In genomic region chr7:133066776-133067175, GRCm38 (mm10) we compare ENCODE assay signal across 8 mouse cellular contexts. TPM values are rescaled to one million over a fixed set of nuclear protein-coding genes. Genes with fewer than 3 reads are reported as not detected.
DNase-seq lines count a peak whose midpoint lies in the region; ATAC-seq and TF ChIP-seq lines count a peak whose summit lies in the region.

No protein-coding gene starts in this region.

- no peaks in the 10 kb centered on the region for H3K27me3 ChIP-seq in forebrain, postnatal 0 days (ENCODE audit: insufficient read depth, low read length)

- no peak overlapping the region for H3K4me3 ChIP-seq in forebrain, postnatal 0 days (ENCODE audit: low read depth, low read length)

- 7% methylated on average over 6 of the region's 6 CpGs for WGBS in forebrain, postnatal 0 days

- no peak overlapping the region for H3K9ac ChIP-seq in forebrain, postnatal 0 days

- no peaks in the 10 kb centered on the region for H3K36me3 ChIP-seq in forebrain, postnatal 0 days (ENCODE audit: insufficient read depth)

- H3K9me3 ChIP-seq in forebrain, postnatal 0 days (ENCODE audit: low read length): no peaks in the 10 kb centered on the region

- H3K4me2 ChIP-seq in forebrain, postnatal 0 days (ENCODE audit: low read depth): no peak overlapping the region

- DNase-seq in heart, adult 11 months: peak; percentile 94
- no peak for DNase-seq in heart, adult 9 months (ENCODE audit: low spot score in 2 of 2)
- DNase-seq in brain, adult 2 months (ENCODE audit: low read depth, low spot score): peak; percentile 93
- DNase-seq in forebrain, postnatal 0 days: peak; percentile 70
- peak; percentile 63 to 89 for DNase-seq in left cerebral cortex, postnatal 14 days (ENCODE audit: low spot score in 2 of 2)
- no peak for DNase-seq in embryo, embryonic 10.5 days (ENCODE audit: low spot score)
- no peak for DNase-seq in kidney, adult 9 months

- H3K4me1 ChIP-seq in forebrain, postnatal 0 days (ENCODE audit: insufficient read depth): peaks cover 21% of the 10 kb centered on the region

- intact Hi-C loops in left cerebral cortex, postnatal 14 days (cut with DNase I): no loop called here

- peak; percentile 60 for ATAC-seq in forebrain, postnatal 0 days
- no peak for ATAC-seq in megakaryocyte, adult 5-6 weeks (ENCODE audit: poor library complexity, severe bottlenecking)

- no peak for TF ChIP-seq CTCF in forebrain, postnatal 0 days (IDR thresholded peaks at IDR 0.05; ENCODE audit: low read depth)

- peak overlapping the region; percentile 17; the same call in 1 of the 2 replicates for H3K27ac ChIP-seq in forebrain, postnatal 0 days (ENCODE audit: low read depth, low read length)

RNA-seq across cellular contexts. Expression of gene Fgfr2, which starts 56.4 kb away (rescaled TPM):
- 36.9 and 47.6 TPM in 2 replicates for total RNA-seq in forebrain, postnatal 0 days (2014; rRNA removed)
- polyA plus RNA-seq in forebrain, postnatal 0 days (2015; fragmentation: Nextera tagmentation; extraction: Ambion mirVana): 13.4 and 17.1 TPM in 2 replicates
- 10 to 100 TPM; 27.3 to 32.7 TPM for total RNA-seq in left cerebral cortex, postnatal 14 days (2021)
- 0.41 and 0.51 TPM in 2 replicates for total RNA-seq in megakaryocyte, adult 5-6 weeks (2015)
- total RNA-seq in megakaryocyte, adult 5-6 weeks (2017): 0.26 and 0.41 TPM in 2 replicates

RNA-seq across cellular contexts. Expression of gene Ctbp2, which starts 57.4 kb away (rescaled TPM):
- total RNA-seq in forebrain, postnatal 0 days (2014; rRNA removed): 63.3 and 80.3 TPM in 2 replicates
- 32.4 and 35.2 TPM in 2 replicates for polyA plus RNA-seq in forebrain, postnatal 0 days (2015; fragmentation: Nextera tagmentation; extraction: Ambion mirVana)
- 10 to 100 TPM; 26.0 to 26.2 TPM for total RNA-seq in left cerebral cortex, postnatal 14 days (2021)
- 43.2 and 49.3 TPM in 2 replicates for total RNA-seq in megakaryocyte, adult 5-6 weeks (2015)
- 50.2 and 57.6 TPM in 2 replicates for total RNA-seq in megakaryocyte, adult 5-6 weeks (2017)

Comparison
In these comparisons a context has a peak if more than half of its experiments do, and no peak if none do; other contexts are left out.
1. DNase-seq: peak in heart, adult 11 months (single experiment), brain, adult 2 months (single experiment), forebrain, postnatal 0 days (single experiment) and left cerebral cortex, postnatal 14 days (2 of 2); none in heart, adult 9 months (0 of 2), embryo, embryonic 10.5 days (single experiment) and kidney, adult 9 months (single experiment).
2. RNA of gene Fgfr2, which starts 56.4 kb away (total RNA-seq): 36.9 to 47.6 TPM in forebrain, postnatal 0 days and 27.3 to 32.7 TPM in left cerebral cortex, postnatal 14 days; 0.26 to 0.51 TPM in megakaryocyte, adult 5-6 weeks; every median in the first group is over 10 times any median in the second.